Mouse (Mus musculus): ENCODE data around the gene Nfe2l1. TPM values are rescaled to one million over a fixed set of nuclear protein-coding genes. Genes with fewer than 3 reads are reported as not detected.

The Nfe2l1 gene
- 75.3 and 79.0 TPM in 2 replicates for polyA plus RNA-seq (2015; fragmentation: Nextera tagmentation; extraction: Ambion mirVana)

GRCm38 (mm10) chr11:96829813-96830538 is at the start of gene Nfe2l1:
Nfe2l1 (minus strand) TSS chr11:96829968.
- H3K4me1 ChIP-seq (replicated peaks): peaks cover 42% of the 10 kb centered on the region
- WGBS: under 1% methylated on average over 51 of the region's 51 CpGs
- no peaks in the 10 kb centered on the region for H3K9me3 ChIP-seq (replicated peaks)
- peak within 1 kb of the TSS; percentile 97 for H3K4me2 ChIP-seq
- peak within 1 kb of the TSS; percentile 81 for H3K4me3 ChIP-seq
- H3K36me3 ChIP-seq: peaks cover 5% of the 10 kb centered on the region; the same call in 1 of the 2 replicates
- H3K27me3 ChIP-seq: no peaks in the 10 kb centered on the region
- peak within 1 kb of the TSS; percentile 100 for H3K27ac ChIP-seq
- ATAC-seq (replicated peaks; ENCODE audit: insufficient number of reproducible peaks, insufficient read depth, low FRiP score, low read depth): peak; percentile 96
- peak within 1 kb of the TSS; percentile 83 for H3K9ac ChIP-seq

DNA sequence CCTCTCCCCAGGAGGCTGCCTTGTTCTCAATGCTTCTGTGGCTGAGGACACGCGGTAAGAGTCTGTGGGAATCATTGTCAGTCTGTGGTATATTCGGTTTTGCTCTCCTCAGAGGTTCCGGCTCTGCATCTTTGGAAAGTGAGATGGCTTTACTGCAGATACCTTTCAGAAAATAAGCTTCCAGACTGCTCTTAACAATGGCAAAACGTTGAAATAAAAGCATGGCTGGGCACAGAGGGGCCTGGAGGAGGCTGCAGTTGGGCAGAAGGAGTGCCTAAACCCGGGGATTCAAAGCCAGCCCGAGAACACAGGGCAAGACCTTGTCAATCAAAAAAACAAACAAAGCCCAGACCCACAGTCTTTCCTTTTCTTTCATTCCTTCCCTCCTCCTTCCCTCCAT is 49.6 kb upstream of the Nfe2l1 start:
- H3K4me2 ChIP-seq: no peak overlapping the region
- no peak overlapping the region for H3K9ac ChIP-seq
- H3K4me3 ChIP-seq: no peak overlapping the region
- 43% methylated on average over 7 of the region's 7 CpGs for WGBS
- no peak for ATAC-seq (replicated peaks; ENCODE audit: insufficient number of reproducible peaks, insufficient read depth, low FRiP score, low read depth)
- no peak overlapping the region for H3K27ac ChIP-seq
- peaks cover 17% of the 10 kb centered on the region for H3K4me1 ChIP-seq (replicated peaks)
- no peaks in the 10 kb centered on the region for H3K36me3 ChIP-seq
- H3K27me3 ChIP-seq: peaks cover 38% of the 10 kb centered on the region
- H3K9me3 ChIP-seq (replicated peaks): no peaks in the 10 kb centered on the region

- WGBS: 48% methylated on average over 3 of the region's 3 CpGs
- H3K4me1 ChIP-seq (replicated peaks): peaks cover 17% of the 10 kb centered on the region
- H3K27me3 ChIP-seq: peaks cover 43% of the 10 kb centered on the region
- H3K9ac ChIP-seq: no peak overlapping the region
- no peaks in the 10 kb centered on the region for H3K9me3 ChIP-seq (replicated peaks)
- H3K27ac ChIP-seq: no peak overlapping the region
- H3K4me3 ChIP-seq: no peak overlapping the region
- no peak for ATAC-seq (replicated peaks; ENCODE audit: insufficient number of reproducible peaks, insufficient read depth, low FRiP score, low read depth)
- H3K36me3 ChIP-seq: no peaks in the 10 kb centered on the region
- no peak overlapping the region for H3K4me2 ChIP-seq
Observed at GRCm38 (mm10) chr11:96878715-96879114, 48.9 kb upstream of the Nfe2l1 start.

DNA sequence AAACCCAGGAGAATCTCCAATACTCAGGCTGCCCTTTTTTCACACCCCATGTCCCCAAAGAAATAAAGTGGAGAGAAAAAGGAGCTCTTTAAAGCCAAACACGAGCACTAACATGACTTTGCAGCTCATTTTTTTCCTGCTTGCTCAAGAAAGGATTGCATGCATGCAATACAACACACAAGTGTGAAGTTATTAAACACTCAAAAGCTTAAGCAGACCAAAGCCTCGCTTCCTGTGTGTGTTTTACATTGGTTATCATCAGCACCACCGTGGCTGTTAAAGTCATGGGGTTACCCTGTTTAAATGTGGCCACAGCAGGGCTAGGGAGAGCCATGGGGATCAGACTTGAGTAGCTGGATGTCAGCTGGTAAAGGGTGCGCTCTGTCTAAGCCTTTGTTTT is 47.3 kb upstream of the Nfe2l1 start:
- Histone ChIP-seq H3K4me2 (no peak overlapping the region), H3K27me3 (peaks cover 53% of the 10 kb centered on the region), H3K9ac (no peak overlapping the region), H3K36me3 (no peaks in the 10 kb centered on the region), H3K4me1 (replicated peaks) (peaks cover 25% of the 10 kb centered on the region), H3K9me3 (replicated peaks) (no peaks in the 10 kb centered on the region), H3K27ac (no peak overlapping the region), H3K4me3 (no peak overlapping the region)
- WGBS: 47% methylated on average over 4 of the region's 4 CpGs
- ATAC-seq (replicated peaks; ENCODE audit: insufficient number of reproducible peaks, insufficient read depth, low FRiP score, low read depth): no peak

DNA sequence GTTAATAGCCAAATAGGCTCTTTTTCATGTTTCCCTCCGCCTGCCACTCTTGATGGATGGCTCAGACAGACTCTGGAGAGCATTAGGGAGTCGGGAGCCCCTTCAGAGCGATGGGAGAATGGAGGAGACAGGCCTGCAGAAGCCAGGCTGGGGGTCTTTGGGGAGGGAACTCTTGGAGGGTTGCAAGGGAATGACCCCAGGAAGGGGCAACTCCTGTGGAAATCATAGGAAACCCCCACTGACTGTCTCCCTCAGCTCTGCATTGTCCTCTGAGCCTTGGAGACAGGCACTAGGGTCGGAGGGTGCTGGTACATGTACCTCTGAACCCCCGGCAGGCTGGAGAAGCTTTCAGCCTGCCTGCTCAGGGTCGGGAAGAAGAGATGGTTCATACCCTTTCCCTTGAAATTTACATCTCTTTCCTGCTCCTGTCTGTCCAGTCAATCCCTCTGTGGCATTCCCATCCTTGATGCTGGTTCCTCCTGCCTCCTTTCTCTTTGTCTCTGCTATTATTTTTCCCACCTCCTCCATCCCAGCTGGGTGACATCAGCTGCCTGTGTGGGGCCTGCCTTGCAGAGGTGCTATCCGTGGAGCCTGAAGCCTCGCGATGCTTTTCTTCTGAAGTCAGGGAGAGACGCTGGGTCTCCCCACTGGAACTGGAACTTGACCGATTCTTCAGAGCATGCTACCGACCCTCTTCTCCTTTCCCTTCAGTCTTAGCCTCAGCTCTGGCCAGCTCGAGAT is 46.7 kb upstream of the Nfe2l1 start:
- Histone ChIP-seq H3K9me3 (replicated peaks) (no peaks in the 10 kb centered on the region), H3K4me2 (peak overlapping the region; percentile 85), H3K27me3 (peaks cover 53% of the 10 kb centered on the region), H3K4me1 (replicated peaks) (peaks cover 25% of the 10 kb centered on the region), H3K36me3 (no peaks in the 10 kb centered on the region), H3K4me3 (no peak overlapping the region), H3K27ac (no peak overlapping the region), H3K9ac (no peak overlapping the region)
- peak; percentile 19; the same call in 1 of the 2 replicates for ATAC-seq (replicated peaks; ENCODE audit: insufficient number of reproducible peaks, insufficient read depth, low FRiP score, low read depth)
- WGBS: 15% methylated on average over 13 of the region's 13 CpGs

DNA sequence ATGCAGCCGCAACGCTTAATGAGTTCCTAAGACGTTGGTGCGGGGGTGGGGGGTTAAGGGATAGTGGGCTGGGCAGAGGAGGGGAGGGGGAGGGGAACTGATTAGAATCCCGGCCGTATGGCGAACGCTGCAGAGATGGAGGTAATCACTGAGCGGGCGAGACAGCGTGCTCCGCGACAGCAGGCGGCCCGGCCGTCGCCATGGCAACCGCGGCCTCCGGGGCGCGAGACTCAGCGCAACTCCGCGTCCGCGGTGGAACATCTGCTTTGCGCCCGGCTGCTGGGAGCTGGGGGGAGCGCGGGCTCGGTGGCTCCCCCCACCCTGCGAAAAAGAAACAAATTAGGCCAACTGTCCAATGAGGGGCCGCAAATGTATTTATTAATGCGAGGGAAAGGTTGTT is 46.0 kb upstream of the Nfe2l1 start:
- Histone ChIP-seq H3K27ac (no peak overlapping the region), H3K27me3 (peaks cover 57% of the 10 kb centered on the region)

GRCm38 (mm10) chr11:96875270-96875669 is 45.5 kb upstream of the Nfe2l1 start:
- Histone ChIP-seq H3K27ac (no peak overlapping the region), H3K9me3 (replicated peaks) (no peaks in the 10 kb centered on the region), H3K27me3 (peaks cover 57% of the 10 kb centered on the region), H3K4me3 (peak overlapping the region; percentile 48), H3K36me3 (no peaks in the 10 kb centered on the region), H3K9ac (0 out of 2 replicates have a peak overlapping the region, but pooled peaks have one; percentile 8), H3K4me1 (replicated peaks) (peaks cover 25% of the 10 kb centered on the region), H3K4me2 (peak overlapping the region; percentile 85)
- ATAC-seq (replicated peaks; ENCODE audit: insufficient number of reproducible peaks, insufficient read depth, low FRiP score, low read depth): no peak
- 36% methylated on average over 4 of the region's 4 CpGs for WGBS

More for the DNA sequence above, 46.0 kb upstream of the Nfe2l1 start:
- WGBS: under 1% methylated on average over 35 of the region's 35 CpGs
- peaks cover 25% of the 10 kb centered on the region for H3K4me1 ChIP-seq (replicated peaks)
- no peaks in the 10 kb centered on the region for H3K36me3 ChIP-seq
- H3K9me3 ChIP-seq (replicated peaks): no peaks in the 10 kb centered on the region
- H3K9ac ChIP-seq: 0 out of 2 replicates have a peak overlapping the region, but pooled peaks have one; percentile 8
- H3K4me2 ChIP-seq: peak overlapping the region; percentile 85
- peak overlapping the region; percentile 48 for H3K4me3 ChIP-seq
- peak; percentile 59 for ATAC-seq (replicated peaks; ENCODE audit: insufficient number of reproducible peaks, insufficient read depth, low FRiP score, low read depth)

DNA sequence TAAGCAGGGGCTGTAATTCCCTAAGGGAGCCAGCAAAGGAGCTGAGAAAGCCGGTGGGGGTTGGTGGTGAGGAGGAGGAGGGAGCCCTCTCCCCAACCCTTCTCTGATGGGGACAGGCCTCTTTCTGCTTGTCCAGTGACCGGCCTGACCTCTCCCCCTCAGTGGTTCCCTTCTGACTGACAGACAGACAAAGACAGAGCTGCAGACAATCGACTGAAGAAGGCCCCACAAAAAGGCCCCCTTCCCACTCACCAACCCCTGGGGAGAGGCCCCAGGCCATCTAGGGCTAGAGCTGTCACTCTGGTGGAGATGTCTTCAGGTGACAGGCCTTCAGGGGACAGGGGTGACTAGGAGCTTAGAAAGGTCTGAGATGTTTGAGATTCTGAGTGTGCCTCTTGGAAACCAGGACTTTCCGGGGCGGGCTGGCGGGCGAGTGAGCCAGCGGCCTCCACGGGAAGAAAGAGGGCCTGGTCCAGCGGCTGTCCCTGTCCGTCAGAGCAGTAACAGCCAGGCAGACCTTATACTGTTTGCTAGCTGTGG is 43.9 kb upstream of the Nfe2l1 start:
- no peaks in the 10 kb centered on the region for H3K9me3 ChIP-seq (replicated peaks)
- WGBS: 44% methylated on average over 11 of the region's 11 CpGs
- H3K27me3 ChIP-seq: peaks cover 56% of the 10 kb centered on the region
- no peak overlapping the region for H3K4me3 ChIP-seq
- peaks cover 25% of the 10 kb centered on the region for H3K4me1 ChIP-seq (replicated peaks)
- no peaks in the 10 kb centered on the region for H3K36me3 ChIP-seq
- H3K9ac ChIP-seq: no peak overlapping the region
- no peak for ATAC-seq (replicated peaks; ENCODE audit: insufficient number of reproducible peaks, insufficient read depth, low FRiP score, low read depth)
- no peak overlapping the region for H3K27ac ChIP-seq
- H3K4me2 ChIP-seq: no peak overlapping the region

- H3K27ac ChIP-seq: no peak overlapping the region
- 18% methylated on average over 24 of the region's 24 CpGs for whole genome bisulfite sequencing
- peaks cover 25% of the 10 kb centered on the region for H3K4me1 ChIP-seq (replicated peaks)
- H3K4me2 ChIP-seq: peak overlapping the region; percentile 7
- no peaks in the 10 kb centered on the region for H3K36me3 ChIP-seq
- no peaks in the 10 kb centered on the region for H3K9me3 ChIP-seq (replicated peaks)
- no peak overlapping the region for H3K4me3 ChIP-seq
- no peak overlapping the region for H3K9ac ChIP-seq
- ATAC-seq (replicated peaks; ENCODE audit: insufficient number of reproducible peaks, insufficient read depth, low FRiP score, low read depth): no peak
- H3K27me3 ChIP-seq: peaks cover 49% of the 10 kb centered on the region
Observed at GRCm38 (mm10) chr11:96872441-96873379, 42.9 kb upstream of the Nfe2l1 start.

GRCm38 (mm10) chr11:96867149-96867548 is 37.4 kb upstream of the Nfe2l1 start:
- ATAC-seq (replicated peaks; ENCODE audit: insufficient number of reproducible peaks, insufficient read depth, low FRiP score, low read depth): no peak

More at GRCm38 (mm10) chr11:96867149-96867548, 37.4 kb upstream of the Nfe2l1 start:
- H3K4me1 ChIP-seq (replicated peaks): peaks cover 19% of the 10 kb centered on the region
- no peak overlapping the region for H3K9ac ChIP-seq
- H3K4me3 ChIP-seq: no peak overlapping the region
- H3K36me3 ChIP-seq: no peaks in the 10 kb centered on the region
- H3K27me3 ChIP-seq: peaks cover 4% of the 10 kb centered on the region; the same call in 1 of the 2 replicates
- no peaks in the 10 kb centered on the region for H3K9me3 ChIP-seq (replicated peaks)
- 11% methylated on average over 5 of the region's 5 CpGs for WGBS
- H3K4me2 ChIP-seq: no peak overlapping the region
- no peak overlapping the region for H3K27ac ChIP-seq

Measured in heart, embryonic 15.5 days (tissue).